Mouse (Mus musculus): ENCODE results near the gene Slamf6.
"Not testable (repeated sequence)": the region's sequence is repeated elsewhere in the genome, so short reads cannot be mapped to it uniquely, and the experiment has no call there.

Slamf6 gene

DNA sequence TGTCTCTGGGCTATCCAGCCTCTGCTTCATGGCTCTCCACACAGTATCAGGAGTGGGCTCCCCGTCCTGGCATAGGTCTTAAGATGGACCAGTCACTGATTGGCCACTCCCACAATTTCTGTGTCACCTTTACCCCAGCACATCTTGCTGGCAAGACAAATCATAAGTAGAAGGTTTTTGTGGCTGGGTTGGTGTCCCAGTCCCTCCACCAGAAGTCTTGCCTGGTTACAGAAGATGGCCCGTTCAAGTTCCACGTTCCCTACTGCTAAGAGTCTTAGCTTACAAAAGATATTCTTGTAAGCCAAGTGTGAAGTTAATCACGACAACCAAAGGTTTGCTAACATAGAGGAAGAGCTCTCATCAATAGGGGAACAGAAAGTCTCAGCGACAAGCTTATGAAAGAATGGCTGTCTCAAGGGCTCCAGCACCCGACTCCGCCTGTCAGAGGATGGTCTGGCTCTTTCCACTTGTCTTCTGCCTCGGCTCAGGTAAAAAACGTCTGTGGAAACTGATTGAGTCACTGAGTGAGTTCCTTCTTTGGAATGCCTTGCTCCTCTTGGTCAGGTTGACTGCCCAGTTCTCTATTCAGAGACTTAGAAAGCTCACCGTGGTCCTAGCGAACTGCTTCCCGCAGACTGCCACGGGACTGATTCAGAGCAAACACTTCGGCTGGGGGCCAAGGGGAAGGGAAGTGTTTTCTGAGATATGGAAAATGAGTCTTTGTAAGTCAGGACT is at the start of gene Slamf6:
Gene Slamf6, plus strand, starts transcription at position 211 of the 735 bp plus-strand sequence.
- no peak for DNase-seq (ENCODE audit: low spot score in 2 of 2)

DNA sequence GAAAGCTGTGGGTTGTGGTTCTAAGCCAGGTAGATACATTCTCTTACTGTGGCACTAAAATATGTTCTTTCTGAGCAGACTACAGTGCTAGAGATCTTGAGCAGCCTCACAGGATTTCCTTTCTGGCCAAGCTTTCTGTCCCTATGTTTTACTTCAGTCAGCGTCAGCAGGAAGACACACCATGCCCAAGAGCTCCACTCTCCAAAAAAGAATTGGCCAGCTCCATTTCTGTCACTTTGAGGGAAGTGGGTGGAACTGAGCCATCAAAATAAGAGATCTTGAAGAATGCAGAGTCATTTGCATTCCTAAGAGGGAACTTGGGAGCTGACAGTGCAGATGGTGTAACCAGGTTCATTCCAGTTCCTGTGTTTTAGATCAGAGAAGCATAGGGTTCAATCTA is 30.3 kb upstream of the Slamf6 start:
- no peak for DNase-seq (ENCODE audit: low spot score in 2 of 2)

DNA sequence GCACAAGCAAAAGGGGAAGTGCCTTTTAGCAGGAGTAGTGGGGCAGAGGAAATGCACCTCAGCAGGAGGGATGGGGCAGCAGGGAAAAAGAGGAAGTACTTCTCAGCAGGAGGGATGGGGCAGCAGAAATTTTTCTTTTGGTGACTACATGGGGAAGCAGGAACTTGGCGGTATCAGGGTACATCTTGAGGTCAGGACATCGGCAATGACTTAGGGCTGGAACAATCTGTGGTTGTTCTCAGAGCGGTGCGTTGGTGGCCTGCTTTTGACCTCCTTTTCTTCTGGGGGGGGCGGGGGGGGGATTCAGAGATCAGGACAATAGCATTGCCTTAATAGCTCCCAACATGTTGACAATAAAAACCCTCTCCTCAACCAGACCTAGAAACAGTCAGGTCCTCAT is 22.0 kb upstream of the Slamf6 start, which contains the start of gene Gm10521:
Gene Gm10521, plus strand, starts transcription at position 301 of the 400 bp plus-strand sequence.
- DNase-seq (ENCODE audit: low spot score in 2 of 2), result not testable (repeated sequence)

DNA sequence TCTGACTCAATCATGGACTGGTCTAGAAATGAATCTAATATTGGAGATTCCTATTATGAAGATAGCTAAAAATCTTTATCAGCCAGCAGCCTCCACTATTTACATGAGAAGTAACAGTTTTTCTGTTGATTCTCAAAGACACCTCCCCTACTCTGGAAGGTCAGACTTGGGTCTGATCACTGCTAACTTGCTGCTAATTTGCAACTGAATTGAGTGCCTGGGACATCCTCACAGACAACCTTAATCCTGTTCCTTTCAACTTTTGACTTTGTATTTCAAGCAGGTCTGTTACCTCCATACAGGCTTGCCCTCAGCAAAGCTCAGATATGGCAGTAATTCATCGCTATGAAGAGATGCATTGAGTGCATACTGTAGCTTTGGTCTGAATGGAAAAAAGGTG is 13.3 kb upstream of the Slamf6 start:
- DNase-seq (ENCODE audit: low spot score in 2 of 2), result no peak

DNA sequence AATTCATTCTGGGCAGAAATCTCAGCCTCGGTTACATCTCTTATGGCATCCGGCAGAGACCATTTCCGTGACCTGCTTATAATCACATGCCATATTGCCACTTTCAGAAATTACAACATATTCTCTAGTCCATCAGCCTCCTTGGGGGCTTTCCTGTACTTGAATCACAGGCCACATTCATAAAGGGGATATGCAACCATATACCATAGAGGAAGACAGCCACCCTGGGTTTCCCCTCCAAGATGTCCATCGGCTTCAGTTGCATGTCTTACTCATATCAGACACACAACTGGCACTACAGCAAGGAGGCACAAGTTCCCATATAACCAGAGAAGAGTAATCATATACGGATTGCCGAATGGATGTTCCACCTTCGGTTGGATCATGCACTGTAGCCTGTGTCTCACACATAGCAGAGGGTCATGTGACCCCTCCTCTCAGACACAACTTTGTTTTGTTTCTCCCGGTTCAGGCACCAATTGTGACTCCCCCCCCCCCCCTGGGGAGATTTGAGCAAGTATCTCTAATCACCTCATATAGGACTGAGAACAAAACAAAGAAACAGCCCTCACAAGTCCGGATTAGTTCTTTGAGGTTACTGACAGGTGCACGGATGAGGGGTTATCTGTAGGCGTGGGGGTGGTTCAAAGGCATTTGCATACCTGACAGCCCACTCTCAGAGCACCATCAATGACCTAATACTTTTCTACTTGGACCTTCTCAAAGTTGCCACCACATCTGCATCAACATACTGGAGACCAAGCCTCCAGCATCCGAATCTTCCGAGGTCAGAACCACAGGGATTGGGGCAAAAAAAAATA is 1.5 kb upstream of the Slamf6 start:
- DNase-seq (ENCODE audit: low spot score in 2 of 2), result no peak

DNA sequence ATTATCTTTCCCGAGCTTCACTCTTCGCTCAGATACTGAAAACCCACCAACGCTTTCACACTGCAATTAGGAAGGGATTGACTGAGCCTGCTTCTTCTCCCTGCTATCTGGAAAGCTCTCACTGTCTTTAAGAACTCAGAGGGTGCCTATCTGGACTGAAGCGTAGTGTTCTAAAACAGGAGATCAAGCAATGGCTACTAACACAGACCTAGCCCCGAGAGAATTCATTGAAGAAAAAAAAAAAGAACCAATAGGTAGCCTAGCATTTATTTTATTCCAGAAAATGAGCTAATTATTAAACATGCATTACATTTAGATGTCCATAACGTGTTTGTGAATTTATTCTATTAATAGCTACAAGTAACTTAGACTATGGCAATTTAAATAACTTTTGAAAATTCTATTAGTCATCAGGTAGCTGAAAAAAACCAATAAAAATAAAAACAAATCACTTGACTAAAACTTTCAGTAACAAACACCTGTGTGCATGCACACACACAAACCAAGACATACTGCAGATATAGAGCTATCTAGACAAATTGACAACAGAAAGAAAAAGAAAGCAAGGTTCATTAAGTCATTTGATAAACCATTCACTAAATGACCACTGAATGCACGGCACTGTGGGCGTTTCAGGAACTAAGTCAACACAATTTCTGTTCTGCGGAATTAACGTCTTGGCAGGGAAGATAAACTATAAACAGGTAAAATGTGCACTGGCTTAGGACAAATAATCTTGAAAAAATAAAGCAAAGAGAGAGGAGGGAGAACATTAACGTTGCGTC is 1.0 kb downstream of the Slamf6 start:
- no peak for DNase-seq (ENCODE audit: low spot score in 2 of 2)

DNA sequence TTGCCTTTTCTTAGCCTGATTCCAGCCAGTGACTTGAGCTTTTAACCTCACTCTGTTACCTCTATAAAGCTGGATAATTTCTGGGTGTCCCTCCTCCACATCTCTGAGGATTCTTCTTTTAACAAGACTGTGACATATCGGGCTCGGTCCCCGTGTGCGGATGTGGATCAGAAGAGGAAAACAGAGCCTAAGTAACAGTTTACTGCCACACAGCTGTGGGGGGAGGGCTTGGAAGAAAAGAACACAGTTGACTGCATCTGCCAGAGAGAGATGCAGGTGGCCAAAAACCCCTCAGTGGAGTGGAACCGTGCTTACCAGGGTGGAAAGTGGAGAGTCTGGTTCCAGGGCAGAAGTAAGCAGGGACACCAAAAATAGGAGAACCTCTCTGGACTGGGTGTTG is 1.9 kb downstream of the Slamf6 start:
- no peak for DNase-seq (ENCODE audit: low spot score in 2 of 2)

DNA sequence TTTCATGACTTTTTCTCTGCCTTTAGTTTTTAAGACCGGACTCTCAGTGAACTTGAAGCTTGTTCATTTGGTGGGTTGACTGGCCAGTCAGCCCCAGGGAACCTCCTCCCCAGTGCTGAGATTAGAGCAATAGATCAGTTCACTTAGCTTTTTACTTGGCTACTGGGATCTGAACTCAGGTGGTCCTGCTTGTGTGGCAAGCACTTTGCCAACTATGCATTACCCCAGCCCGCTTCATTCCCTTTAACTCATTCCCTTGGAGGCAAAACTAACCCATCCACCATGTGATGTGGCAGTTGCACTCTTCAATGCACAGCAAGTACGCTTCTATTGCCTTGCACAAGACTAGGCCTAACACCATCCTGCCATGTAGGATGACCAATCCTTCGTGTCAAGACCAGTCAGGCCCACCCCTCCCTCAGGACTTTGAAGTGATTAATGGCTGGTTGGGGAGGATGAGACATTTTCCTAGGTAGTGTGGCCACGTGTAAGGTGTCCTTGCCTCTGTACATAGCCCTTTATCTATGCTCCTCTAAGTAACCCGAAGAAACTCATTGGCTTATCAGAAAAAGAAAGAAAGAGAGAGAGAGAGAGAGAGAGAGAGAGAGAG is 2.7 kb downstream of the Slamf6 start:
- DNase-seq (ENCODE audit: low spot score in 2 of 2), result no peak

DNA sequence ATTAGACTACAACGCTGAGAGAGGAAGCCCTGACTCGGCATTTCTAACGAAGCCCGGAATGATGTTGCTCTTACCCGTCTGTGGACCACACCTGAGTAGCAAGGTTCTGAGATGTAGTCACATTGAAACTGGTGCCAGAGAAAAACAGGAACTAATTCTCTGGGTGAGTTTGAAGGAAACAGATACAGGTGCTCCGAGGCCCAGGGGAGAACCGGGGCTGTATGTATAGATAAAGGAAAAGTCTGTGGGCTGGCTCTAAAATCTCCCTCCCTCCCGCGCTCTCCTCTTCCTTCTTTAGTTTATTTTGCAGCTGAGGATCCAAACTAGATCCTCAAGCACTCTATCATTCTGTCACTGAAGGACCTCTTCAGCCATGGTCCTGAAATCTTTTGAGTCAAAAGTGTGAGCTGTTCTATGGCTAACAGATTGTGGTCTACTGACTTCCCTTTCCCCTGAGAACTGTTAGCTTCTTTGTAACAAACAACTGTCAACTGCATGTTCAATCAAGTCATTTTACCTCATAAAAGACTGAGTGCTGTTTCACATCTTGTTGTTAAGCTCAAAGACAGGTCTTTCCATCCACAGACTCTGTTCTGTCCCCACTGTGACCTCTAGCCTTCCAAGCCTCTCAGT is 3.8 kb downstream of the Slamf6 start:
- DNase-seq (ENCODE audit: low spot score in 2 of 2), result no peak

DNA sequence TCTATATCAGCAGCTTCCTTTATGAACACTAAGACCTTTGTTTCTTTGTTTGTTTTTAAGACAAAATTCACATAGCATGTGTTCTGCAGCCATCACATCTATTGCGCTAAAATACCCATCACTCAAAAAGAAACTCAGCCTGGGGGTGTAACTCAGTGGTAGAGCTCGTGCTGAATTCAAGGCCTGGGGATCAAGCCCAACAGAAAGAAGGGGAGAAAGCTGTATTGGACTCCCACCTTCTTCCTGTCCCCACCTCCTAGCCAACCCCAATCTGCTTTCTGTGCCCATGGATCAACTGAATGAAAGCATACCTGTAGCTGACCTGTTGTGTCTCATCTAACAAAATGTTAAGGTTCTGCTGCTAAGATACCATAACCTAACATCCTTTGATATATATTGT is 4.3 kb downstream of the Slamf6 start:
- no peak for DNase-seq (ENCODE audit: low spot score in 2 of 2)

DNA sequence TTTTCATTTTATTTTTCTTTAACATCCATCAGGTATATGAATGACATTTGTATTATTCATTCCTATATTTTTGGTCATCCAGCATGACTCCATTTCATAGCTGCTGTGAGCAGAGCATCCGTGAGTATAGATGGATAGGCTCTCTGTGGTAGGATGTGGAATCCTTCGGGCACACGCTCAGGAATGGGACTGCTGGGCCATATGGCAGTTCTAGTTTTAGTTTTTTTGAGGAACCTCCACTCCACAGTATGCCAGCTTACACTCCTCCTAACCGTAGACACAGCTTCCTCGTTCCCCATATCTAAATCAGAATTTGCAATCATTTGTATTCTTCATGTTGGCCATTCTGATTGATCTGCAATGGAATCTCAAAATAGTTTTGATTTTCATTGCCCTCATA is 5.5 kb downstream of the Slamf6 start:
- no peak for DNase-seq (ENCODE audit: low spot score in 2 of 2)

DNA sequence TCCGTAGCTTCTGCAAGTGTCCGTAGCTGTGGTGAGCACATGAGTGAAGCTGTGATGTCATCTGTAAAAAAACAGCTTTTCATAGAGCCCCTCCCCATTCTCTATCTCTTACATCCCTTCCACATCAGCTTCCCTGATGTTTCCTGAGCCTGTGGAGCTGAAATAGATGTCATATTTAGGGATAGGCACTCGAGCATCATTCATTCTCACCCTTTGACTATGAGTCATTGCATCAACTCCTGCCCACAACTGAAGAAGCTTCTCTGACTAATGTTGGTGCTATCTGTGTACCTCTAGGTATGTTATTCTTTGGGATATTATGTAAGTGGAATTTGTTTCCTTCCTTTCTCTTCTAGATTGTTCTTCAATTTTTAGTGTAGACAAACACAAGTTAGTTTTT is 7.6 kb downstream of the Slamf6 start:
- DNase-seq (ENCODE audit: low spot score in 2 of 2), result no peak

DNA sequence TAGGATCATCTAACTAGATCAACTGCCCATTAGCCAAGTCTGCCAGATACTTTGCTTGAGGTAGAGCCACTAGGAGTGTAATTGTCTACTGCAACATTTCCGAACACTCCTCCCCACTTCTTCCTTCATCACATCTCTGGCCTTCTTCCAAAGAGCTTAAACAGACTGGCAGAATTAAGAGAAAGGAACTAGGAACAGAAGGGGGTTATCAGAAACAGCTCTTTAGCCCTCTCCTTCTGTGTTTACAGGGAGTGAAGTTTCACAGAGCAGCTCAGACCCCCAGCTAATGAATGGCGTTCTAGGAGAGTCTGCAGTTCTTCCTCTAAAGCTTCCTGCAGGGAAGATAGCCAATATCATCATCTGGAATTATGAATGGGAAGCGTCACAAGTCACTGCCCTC is 16.5 kb downstream of the Slamf6 start:
- no peak for DNase-seq (ENCODE audit: low spot score in 2 of 2)

DNA sequence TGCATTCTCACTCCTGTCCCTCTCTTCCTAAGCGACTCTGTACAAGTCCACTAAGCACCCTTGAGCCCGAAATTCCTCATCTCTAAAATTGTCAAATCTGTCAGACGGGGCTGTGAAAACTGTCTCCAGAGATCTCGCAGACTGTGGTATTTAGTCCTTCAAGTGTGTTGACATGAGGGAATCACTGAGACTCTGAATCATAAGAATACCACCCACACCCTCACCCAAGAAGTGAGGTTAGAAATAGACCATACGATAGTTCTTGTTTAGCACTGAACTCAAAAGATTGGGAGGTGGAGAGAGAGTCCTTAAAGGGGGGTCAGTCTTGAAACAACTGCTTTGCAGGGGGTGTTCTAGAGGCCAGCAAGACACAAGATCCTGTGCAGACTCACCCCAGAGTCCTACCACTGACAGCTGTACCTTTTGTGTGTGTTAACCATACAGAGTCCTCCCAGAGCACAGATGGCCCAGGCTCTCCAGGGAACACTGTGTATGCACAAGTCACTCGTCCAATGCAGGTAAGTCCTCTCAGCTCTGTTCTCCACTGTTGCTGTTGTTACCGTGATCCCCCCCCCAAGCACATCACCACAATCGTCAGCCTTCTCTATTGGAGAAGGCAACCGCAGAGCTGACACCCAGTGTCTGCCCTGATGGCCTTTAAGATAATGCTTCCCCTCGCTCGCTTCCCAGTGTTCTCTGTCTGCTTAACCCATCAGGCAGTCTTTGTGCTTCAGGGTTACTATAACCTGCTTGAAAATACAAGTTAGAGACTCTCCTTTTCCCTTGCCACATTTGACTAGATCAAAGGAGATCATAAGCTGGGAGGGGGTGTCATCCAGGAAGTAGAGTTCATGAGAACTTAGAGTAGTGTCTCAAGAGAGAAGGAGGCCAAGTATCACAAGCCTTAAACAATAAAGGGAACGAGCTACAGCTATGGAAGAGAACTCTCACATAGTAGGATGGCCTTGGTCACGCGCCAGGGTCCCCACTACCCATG is 21.9 kb downstream of the Slamf6 start:
- no peak for DNase-seq (ENCODE audit: low spot score in 2 of 2)

DNA sequence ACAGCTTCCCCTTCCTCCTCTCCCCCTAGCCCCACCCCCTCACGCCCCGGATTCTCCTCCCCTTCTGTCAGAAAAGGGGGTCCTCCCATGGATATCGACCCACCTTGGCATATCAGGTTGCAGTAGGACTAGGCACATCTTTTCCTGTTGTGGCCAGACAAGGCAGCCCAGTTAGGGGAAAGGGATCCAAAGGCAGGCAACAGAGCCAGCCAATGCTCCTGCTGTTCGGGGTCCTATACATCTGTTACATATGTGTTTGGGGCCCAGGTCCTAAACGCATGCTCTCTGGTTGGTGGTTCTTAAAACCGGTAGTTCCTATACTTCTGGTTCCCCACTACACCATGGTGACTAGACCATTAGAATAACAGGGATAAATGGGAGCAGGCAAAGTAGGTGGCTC is 23.3 kb downstream of the Slamf6 start:
- no peak for DNase-seq (ENCODE audit: low spot score in 2 of 2)

DNA sequence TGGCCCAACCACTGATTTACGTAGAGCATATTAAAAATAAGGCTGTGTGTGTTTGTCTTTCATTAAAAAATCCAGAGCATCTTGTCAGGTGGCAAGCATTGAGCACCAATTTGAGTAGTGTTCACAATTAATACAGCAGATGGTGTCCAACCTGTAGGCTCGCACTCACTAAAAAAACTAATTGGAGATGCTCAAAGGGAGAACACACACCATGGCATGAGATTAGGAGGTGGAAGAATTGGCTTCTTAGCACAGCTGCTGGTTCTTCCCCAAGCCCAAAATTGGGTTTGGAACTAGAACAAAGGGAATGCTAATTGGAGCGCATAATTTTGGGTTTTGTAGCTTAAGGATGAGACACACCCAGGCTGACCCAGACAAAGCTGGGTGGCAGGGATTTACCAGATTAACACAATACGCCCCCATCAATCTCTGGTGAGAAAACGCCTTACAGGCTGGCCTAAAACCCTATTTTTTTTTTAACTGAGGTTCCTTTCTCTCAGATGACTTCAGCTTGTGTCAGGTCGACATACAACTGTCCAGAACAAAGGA is 29.2 kb downstream of the Slamf6 start:
- DNase-seq (ENCODE audit: low spot score in 2 of 2), result no peak

DNA sequence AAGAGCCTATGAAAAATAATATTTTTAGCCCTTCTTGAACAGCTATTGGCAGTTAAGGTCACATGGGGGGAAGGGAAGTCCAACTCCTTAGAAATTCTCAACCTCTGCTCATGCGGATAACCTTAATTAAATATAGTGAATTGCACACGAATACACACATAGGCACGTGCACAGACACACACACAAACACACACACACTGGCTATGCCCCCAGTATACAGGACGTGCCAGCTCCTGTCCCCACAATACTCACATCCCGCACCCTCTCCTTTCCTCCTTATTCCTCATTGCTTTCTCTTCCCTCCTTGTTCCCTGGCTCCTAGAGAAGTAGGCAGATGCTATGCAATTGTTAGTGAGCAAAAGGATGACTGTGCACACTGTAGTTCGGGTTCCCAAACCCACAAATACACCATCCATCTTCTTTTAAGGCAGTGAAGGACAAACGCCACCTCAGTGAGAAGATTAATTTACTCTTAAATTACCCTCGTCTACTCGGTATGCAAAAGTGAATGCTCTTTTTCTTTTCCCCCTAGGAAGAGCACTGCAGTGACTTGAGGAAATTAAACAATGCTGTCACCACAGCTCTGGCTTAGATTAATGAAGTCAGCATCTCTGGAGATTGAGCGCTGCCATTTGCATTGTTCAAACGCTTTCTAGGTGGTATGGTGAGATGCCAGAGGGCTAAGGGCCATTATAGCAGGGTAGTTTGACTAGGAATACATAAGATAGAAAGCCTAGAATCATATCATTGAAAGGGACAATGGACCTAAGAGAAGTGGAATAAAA is 31.0 kb downstream of the Slamf6 start:
- no peak for DNase-seq (ENCODE audit: low spot score in 2 of 2)

DNA sequence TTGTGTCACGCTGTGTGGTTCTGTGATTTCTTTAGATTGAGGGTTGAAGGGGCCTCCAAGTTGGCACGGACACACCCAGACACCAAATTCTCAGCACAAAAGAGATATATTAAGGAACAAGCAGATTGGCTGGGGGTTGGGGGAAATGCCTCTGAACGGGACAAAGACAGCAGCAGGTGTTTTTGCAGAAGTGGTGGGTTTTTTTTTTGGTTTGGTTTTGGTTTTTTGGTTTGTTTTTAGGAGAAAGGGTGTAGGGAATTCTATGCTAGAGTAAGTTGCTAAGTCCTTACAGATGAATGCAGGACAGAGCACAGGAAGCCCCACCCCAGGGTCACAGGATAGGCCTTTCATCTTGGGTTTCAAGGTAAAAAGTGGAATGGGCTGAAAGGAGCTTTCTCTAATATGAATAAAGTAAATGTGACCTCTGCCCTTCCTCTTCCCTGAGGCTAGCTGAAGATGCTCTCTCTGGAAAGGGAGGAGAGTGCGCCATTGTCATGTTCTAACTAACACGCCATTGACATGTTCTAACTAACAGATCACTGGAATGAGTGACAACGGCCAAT is 31.7 kb downstream of the Slamf6 start:
- DNase-seq (ENCODE audit: low spot score in 2 of 2), result no peak

DNA sequence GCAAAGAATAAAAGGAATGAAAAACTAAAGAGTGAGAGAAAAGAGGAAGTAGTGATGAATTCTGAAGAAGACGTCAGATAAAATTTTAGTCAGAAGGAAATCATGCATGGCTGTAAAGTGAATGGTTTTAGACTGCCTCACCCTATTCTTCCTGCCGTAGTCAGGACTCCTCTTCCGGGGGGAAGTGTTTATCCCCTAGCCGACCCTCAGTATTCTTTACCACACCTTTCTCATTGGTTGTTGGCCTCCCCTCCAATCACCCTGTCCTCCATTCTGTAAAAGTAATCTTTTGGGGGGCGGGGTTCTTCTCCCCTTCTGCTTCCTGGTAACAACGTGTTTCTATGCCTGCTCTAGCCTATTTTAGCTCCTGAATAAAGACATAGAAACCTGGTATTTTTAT is 37.8 kb downstream of the Slamf6 start:
- no peak for DNase-seq (ENCODE audit: low spot score in 2 of 2)

All from frontal cortex, postnatal 25 days (tissue).